Mouse (Mus musculus) lung, postnatal 0 days (tissue): ENCODE measurements around the gene Hnrnpa0.

Source experiments
- CTCF ChIP-seq: IDR thresholded peaks from 2 replicates; pipeline ENCODE4 v1.5.1; 2016; ENCODE audit warnings: antibody characterized with exemption, mild to moderate bottlenecking
- EP300 ChIP-seq: IDR thresholded peaks from 2 replicates; pipeline ENCODE4 v1.6.1; 2016; ENCODE audit warnings: antibody characterized with exemption, mild to moderate bottlenecking, control low read depth

GRCm38 (mm10) chr13:58124989-58125388 lies 3.4 kb downstream of the Hnrnpa0 start:
- TF ChIP-seq CTCF (no peak), EP300 (no peak)
